Mouse (Mus musculus): ENCODE data around the gene Syt7. TPM values are rescaled to one million over a fixed set of nuclear protein-coding genes. Genes with fewer than 3 reads are reported as not detected.

Gene Syt7
- total and polyA plus RNA-seq, 2 experiments from 2014 or later: 0.96 to 5.0 TPM

GRCm38 (mm10) chr19:10367802-10368201 lies 21.1 kb upstream of the Syt7 start:
- H3K36me3 ChIP-seq (replicated peaks; ENCODE audit: control insufficient read depth, insufficient read depth, low read length): no peaks in the 10 kb centered on the region
- ATAC-seq (ENCODE audit: insufficient read depth, low read depth): no peak
- no peak overlapping the region for H3K4me3 ChIP-seq (ENCODE audit: low read depth, low read length)
- 77% methylated on average over 7 of the region's 7 CpGs for WGBS
- TF ChIP-seq EP300 (IDR thresholded peaks at IDR 0.05; ENCODE audit: low read depth): no peak
- no peak for TF ChIP-seq CTCF (IDR thresholded peaks at IDR 0.05; ENCODE audit: low read depth)
- no peak overlapping the region for H3K4me2 ChIP-seq (ENCODE audit: low read depth, low read length)
- H3K9ac ChIP-seq (replicated peaks; ENCODE audit: low read depth, low read length): no peak overlapping the region
- H3K27ac ChIP-seq (ENCODE audit: low read depth): no peak overlapping the region
- H3K4me1 ChIP-seq (ENCODE audit: control insufficient read depth, insufficient read depth): no peaks in the 10 kb centered on the region
- peaks cover 3% of the 10 kb centered on the region; the same call in 1 of the 2 replicates for H3K27me3 ChIP-seq (ENCODE audit: control insufficient read depth, insufficient read depth, low read length)
- no peaks in the 10 kb centered on the region for H3K9me3 ChIP-seq (replicated peaks; ENCODE audit: control insufficient read depth, low read length)
- DNase-seq (ENCODE audit: low spot score): no peak

- Histone ChIP-seq H3K4me3 (ENCODE audit: low read depth, low read length) (no peak overlapping the region), H3K9me3 (replicated peaks; ENCODE audit: control insufficient read depth, low read length) (no peaks in the 10 kb centered on the region), H3K27me3 (ENCODE audit: control insufficient read depth, insufficient read depth, low read length) (peaks cover 4% of the 10 kb centered on the region; the same call in 1 of the 2 replicates), H3K4me1 (ENCODE audit: control insufficient read depth, insufficient read depth) (no peaks in the 10 kb centered on the region), H3K27ac (ENCODE audit: low read depth) (no peak overlapping the region), H3K36me3 (replicated peaks; ENCODE audit: control insufficient read depth, insufficient read depth, low read length) (no peaks in the 10 kb centered on the region), H3K4me2 (ENCODE audit: low read depth, low read length) (no peak overlapping the region), H3K9ac (replicated peaks; ENCODE audit: low read depth, low read length) (no peak overlapping the region)
- TF ChIP-seq CTCF (IDR thresholded peaks at IDR 0.05; ENCODE audit: low read depth) (no peak), EP300 (IDR thresholded peaks at IDR 0.05; ENCODE audit: low read depth) (no peak)
- ATAC-seq (ENCODE audit: insufficient read depth, low read depth) (no peak), DNase-seq (ENCODE audit: low spot score) (no peak)
- WGBS: 66% methylated on average over 4 of the region's 4 CpGs
Measured at GRCm38 (mm10) chr19:10369936-10370335, 19.0 kb upstream of the Syt7 start.

- no peaks in the 10 kb centered on the region for H3K9me3 ChIP-seq (replicated peaks; ENCODE audit: control insufficient read depth, low read length)
- 50% methylated on average over 1 of the region's 1 CpGs for WGBS
- ATAC-seq (ENCODE audit: insufficient read depth, low read depth) (no peak), DNase-seq (ENCODE audit: low spot score) (no peak)
- no peaks in the 10 kb centered on the region for H3K36me3 ChIP-seq (replicated peaks; ENCODE audit: control insufficient read depth, insufficient read depth, low read length)
- no peak overlapping the region for H3K4me2 ChIP-seq (ENCODE audit: low read depth, low read length)
- no peaks in the 10 kb centered on the region for H3K4me1 ChIP-seq (ENCODE audit: control insufficient read depth, insufficient read depth)
- H3K27ac ChIP-seq (ENCODE audit: low read depth): no peak overlapping the region
- TF ChIP-seq CTCF (IDR thresholded peaks at IDR 0.05; ENCODE audit: low read depth) (no peak), EP300 (IDR thresholded peaks at IDR 0.05; ENCODE audit: low read depth) (no peak)
- H3K4me3 ChIP-seq (ENCODE audit: low read depth, low read length): no peak overlapping the region
- peaks cover 4% of the 10 kb centered on the region; the same call in 1 of the 2 replicates for H3K27me3 ChIP-seq (ENCODE audit: control insufficient read depth, insufficient read depth, low read length)
- H3K9ac ChIP-seq (replicated peaks; ENCODE audit: low read depth, low read length): no peak overlapping the region
Measured at GRCm38 (mm10) chr19:10373191-10373590, 15.7 kb upstream of the Syt7 start.

GRCm38 (mm10) chr19:10375260-10375659 lies 13.6 kb upstream of the Syt7 start:
- Histone ChIP-seq H3K27me3 (ENCODE audit: control insufficient read depth, insufficient read depth, low read length) (0 out of 2 replicates have a peak, but pooled peaks cover 4% of the 10 kb centered on the region), H3K4me2 (ENCODE audit: low read depth, low read length) (no peak overlapping the region), H3K36me3 (replicated peaks; ENCODE audit: control insufficient read depth, insufficient read depth, low read length) (no peaks in the 10 kb centered on the region), H3K27ac (ENCODE audit: low read depth) (peak overlapping the region; percentile 27; the same call in 1 of the 2 replicates), H3K4me1 (ENCODE audit: control insufficient read depth, insufficient read depth) (no peaks in the 10 kb centered on the region), H3K9ac (replicated peaks; ENCODE audit: low read depth, low read length) (no peak overlapping the region), H3K9me3 (replicated peaks; ENCODE audit: control insufficient read depth, low read length) (no peaks in the 10 kb centered on the region), H3K4me3 (ENCODE audit: low read depth, low read length) (no peak overlapping the region)
- TF ChIP-seq EP300 (IDR thresholded peaks at IDR 0.05; ENCODE audit: low read depth) (no peak), CTCF (IDR thresholded peaks at IDR 0.05; ENCODE audit: low read depth) (no peak)
- ATAC-seq (ENCODE audit: insufficient read depth, low read depth): peak; percentile 70
- DNase-seq (ENCODE audit: low spot score): peak; percentile 19
- 59% methylated on average over 5 of the region's 5 CpGs for whole genome bisulfite sequencing

- TF ChIP-seq CTCF (IDR thresholded peaks at IDR 0.05; ENCODE audit: low read depth) (no peak), EP300 (IDR thresholded peaks at IDR 0.05; ENCODE audit: low read depth) (no peak)
- Histone ChIP-seq H3K4me1 (ENCODE audit: control insufficient read depth, insufficient read depth) (no peaks in the 10 kb centered on the region), H3K27ac (ENCODE audit: low read depth) (no peak overlapping the region), H3K36me3 (replicated peaks; ENCODE audit: control insufficient read depth, insufficient read depth, low read length) (no peaks in the 10 kb centered on the region), H3K4me3 (ENCODE audit: low read depth, low read length) (no peak overlapping the region), H3K27me3 (ENCODE audit: control insufficient read depth, insufficient read depth, low read length) (peaks cover 14% of the 10 kb centered on the region), H3K4me2 (ENCODE audit: low read depth, low read length) (no peak overlapping the region), H3K9me3 (replicated peaks; ENCODE audit: control insufficient read depth, low read length) (no peaks in the 10 kb centered on the region), H3K9ac (replicated peaks; ENCODE audit: low read depth, low read length) (no peak overlapping the region)
- 76% methylated on average over 5 of the region's 5 CpGs for WGBS
- DNase-seq (ENCODE audit: low spot score) (no peak), ATAC-seq (ENCODE audit: insufficient read depth, low read depth) (no peak)
Measured at GRCm38 (mm10) chr19:10379978-10380377, 8.9 kb upstream of the Syt7 start.

- H3K4me1 ChIP-seq (ENCODE audit: control insufficient read depth, insufficient read depth): no peaks in the 10 kb centered on the region
- H3K27me3 ChIP-seq (ENCODE audit: control insufficient read depth, insufficient read depth, low read length): peaks cover 28% of the 10 kb centered on the region
- H3K4me2 ChIP-seq (ENCODE audit: low read depth, low read length): no peak overlapping the region
- ATAC-seq (ENCODE audit: insufficient read depth, low read depth) (no peak), DNase-seq (ENCODE audit: low spot score) (no peak)
- TF ChIP-seq CTCF (IDR thresholded peaks at IDR 0.05; ENCODE audit: low read depth) (no peak), EP300 (IDR thresholded peaks at IDR 0.05; ENCODE audit: low read depth) (no peak)
- H3K9ac ChIP-seq (replicated peaks; ENCODE audit: low read depth, low read length): no peak overlapping the region
- no peak overlapping the region for H3K27ac ChIP-seq (ENCODE audit: low read depth)
- no peak overlapping the region for H3K4me3 ChIP-seq (ENCODE audit: low read depth, low read length)
- no peaks in the 10 kb centered on the region for H3K9me3 ChIP-seq (replicated peaks; ENCODE audit: control insufficient read depth, low read length)
- 51% methylated on average over 5 of the region's 5 CpGs for WGBS
- H3K36me3 ChIP-seq (replicated peaks; ENCODE audit: control insufficient read depth, insufficient read depth, low read length): no peaks in the 10 kb centered on the region
Measured at GRCm38 (mm10) chr19:10387660-10388059, 1.2 kb upstream of the Syt7 start.

Measured in heart, postnatal 0 days (tissue).